Mouse (Mus musculus): ENCODE data around the gene Tiparp.

DNA sequence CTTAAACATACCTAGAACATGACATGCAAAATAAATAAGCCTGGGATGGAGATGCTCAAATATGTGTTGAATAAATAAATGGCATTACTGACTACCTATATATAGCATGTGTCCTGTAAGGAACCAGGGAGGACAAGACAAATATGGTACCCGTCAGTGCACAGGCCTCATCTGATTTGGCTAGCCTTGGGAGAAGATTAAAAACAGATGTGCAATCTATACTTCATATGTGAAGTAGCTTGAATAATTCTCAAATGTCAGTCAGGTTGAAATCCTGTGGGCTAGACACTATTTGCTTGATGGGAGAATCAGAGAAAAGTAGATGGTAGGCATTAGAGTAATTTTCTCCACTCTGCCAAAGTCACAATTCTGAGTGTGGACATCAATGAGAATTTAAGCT is 6.8 kb upstream of the Tiparp start:
- TF ChIP-seq CTCF (IDR thresholded peaks at IDR 0.05; ENCODE audit: borderline replicate concordance, insufficient read depth, low read depth, low read length) (no peak), POLR2A (IDR thresholded peaks at IDR 0.05; ENCODE audit: borderline replicate concordance, insufficient read depth, low read length) (no peak)
